Mouse (Mus musculus) 416B (cell line): Measurements from ENCODE around the gene Gm6993.

Experiments used
- DNase-seq: peaks from one replicate; pipeline ENCODE4 v3.0.0; 2011; ENCODE audit warnings: low read depth

Gm6993 gene

DNA sequence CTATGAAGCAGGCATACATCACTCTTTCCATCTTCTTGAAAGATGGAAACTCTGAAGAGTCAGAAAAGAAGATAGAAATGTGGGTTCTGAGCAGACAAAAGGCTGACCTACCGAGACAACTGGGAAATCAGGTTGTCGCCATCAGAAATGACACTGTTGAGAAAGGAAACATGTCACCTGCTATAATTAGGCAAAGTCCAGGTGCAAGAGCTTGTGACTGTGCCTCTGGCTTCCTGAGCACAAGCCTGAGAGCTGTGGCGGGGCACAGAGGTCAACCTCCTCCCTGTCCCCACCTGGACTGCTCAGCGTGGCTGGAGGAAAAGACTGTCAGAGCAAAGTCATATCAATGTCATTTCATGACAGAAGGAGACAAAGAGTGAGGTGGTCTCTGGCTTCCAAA lies 772 bp upstream of the Gm6993 start:
- DNase-seq: no peak

- no peak for DNase-seq
These were observed 1.2 kb downstream of the Gm6993 start for GRCm38 (mm10) chr12:31241595-31242342.

DNA sequence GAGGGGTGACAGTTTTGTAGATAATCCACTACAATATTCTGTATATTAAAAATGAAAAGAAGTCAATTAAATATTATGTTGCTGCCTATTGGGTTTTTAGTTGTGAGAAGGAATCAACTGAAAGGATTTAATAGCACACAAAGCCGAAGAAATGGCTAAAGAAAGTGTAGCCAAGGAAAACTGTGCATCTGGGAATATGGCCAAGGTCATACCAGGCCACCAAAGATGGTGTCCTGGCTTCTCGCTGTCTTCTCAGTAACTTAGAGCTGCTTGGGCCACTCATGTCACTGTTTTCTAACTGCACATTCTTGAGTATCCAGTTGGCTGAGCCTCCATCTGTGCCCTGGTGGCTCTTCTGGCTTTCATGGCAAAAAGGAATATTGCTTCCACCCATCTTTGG lies 3.4 kb downstream of the Gm6993 start:
- no peak for DNase-seq

DNA sequence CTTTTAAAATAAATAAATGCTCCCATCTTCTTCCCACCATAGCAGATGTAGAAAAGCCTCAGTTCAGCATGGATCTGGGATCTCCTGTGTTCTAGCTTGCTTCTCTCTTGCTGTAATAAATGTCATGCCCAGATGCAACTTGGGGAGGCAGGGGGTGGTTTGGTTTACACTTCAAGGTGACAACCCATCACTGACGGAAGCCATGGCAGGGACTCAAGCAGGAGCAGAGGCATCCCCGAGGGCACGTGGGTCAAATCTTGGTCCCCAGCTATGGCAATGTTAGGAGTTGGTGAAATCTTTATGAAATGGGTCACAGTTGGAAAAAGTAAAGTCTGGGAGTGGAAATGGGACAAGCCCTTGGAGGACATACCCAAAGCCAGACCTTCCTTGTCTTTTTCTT lies 4.1 kb downstream of the Gm6993 start:
- DNase-seq: no peak

GRCm38 (mm10) chr12:31246153-31246552 lies 5.6 kb downstream of the Gm6993 start:
- no peak for DNase-seq

GRCm38 (mm10) chr12:31246615-31247014 lies 6.0 kb downstream of the Gm6993 start:
- no peak for DNase-seq

DNA sequence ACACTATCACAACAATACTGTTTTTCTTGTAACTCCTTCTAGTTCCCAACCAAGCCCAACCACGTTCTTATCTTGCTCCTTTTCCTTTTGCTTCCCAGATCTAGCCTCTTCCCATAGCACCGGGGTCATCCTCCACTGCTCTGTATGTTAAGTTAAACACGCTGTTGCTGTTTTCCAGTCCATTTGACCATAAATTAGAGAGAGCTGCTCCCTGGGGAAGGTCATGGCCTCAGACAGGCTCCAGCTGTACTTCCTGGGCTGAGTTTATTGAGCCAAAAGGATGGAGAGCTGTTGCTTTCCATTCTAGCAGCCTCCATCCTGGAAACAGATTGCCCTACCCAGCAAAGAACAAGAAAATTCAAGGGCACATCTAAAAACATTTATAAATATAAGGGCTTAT lies 7.6 kb downstream of the Gm6993 start:
- DNase-seq: no peak

DNA sequence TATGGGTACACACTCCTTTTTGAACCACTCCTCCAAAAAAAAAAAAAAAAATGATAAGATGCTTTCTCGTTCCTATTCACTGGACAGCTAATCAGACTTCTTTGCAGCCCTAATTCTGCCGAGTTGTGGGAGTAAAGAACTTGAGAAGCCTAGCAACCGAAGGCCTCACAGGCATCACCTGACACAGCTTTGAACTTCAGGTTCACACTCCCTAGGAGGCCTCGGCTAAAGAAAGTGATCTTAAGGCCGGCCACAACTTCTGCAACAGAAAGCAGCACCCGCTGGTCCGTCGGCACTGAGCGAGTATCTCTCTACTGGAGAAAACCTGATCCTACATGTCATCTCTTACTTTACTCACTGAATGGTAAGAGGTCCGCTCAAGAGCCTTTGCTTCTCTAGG lies 8.1 kb downstream of the Gm6993 start:
- DNase-seq: no peak

GRCm38 (mm10) chr12:31252259-31252658 lies 11.7 kb downstream of the Gm6993 start:
- no peak for DNase-seq

GRCm38 (mm10) chr12:31254978-31255377 lies 14.4 kb downstream of the Gm6993 start:
- DNase-seq: no peak

DNA sequence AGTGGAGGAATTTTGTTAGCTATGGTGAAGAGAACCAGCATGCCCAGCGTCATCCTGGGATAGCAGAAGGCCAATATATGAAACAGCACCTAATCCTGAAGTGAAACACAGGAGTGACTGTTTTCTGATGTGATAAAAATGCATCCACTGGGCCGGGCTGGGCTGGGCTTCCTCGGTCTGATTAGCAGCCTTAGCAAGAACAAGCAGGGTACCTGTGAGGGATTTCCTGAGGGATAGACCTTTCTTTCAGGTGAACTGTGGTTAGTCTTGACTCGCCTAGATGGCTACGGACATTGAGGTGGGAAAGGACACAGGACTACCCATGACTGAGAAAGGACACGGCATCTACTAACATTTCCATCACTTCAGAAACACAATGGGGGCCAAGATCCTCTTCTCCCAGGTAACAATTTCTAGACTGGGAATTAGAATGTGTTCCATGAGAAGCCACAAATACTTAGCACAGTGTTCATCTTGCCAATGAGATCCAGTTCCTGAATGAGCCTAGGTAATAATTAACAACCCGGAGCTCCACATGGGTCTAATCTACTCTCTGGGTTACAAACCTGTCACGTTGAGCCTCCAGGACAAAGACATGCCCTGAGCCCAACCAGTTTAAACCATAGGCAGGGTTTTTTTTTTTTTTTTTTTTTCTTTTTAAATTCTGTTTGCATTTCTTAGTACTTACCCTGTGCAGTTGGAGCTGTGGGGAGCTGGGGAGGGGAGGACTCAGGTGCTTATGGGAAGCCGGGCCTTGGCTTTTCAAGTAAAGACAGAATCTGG lies 15.7 kb downstream of the Gm6993 start:
- no peak for DNase-seq

DNA sequence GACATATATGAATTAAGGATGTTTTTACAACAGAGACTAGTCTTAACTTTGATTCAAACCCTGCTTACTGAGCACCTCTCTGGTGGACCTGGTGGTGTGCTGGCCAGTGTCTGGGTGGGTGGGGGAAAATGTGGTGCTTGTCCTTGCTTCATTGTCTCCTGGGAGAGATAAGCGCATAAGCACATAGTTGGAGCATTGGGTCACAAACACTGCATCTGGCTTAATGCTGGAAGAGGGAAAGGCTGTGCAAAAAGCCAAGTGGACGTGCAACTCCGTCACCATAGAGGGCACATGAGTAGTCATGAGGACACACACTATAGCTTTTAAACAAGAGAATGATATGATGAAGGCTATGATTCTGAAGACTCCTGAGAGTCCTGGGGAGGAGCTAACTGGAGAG lies 21.3 kb downstream of the Gm6993 start:
- no peak for DNase-seq

- DNase-seq: no peak
These were observed 23.4 kb downstream of the Gm6993 start for GRCm38 (mm10) chr12:31263921-31264320.

GRCm38 (mm10) chr12:31265005-31265721 lies 24.6 kb downstream of the Gm6993 start, which contains the start of gene Lamb1:
Gene Lamb1, plus strand, starts transcription at chr12:31265234.
- no peak for DNase-seq

GRCm38 (mm10) chr12:31265722-31266431 lies 25.3 kb downstream of the Gm6993 start:
- DNase-seq: no peak

GRCm38 (mm10) chr12:31266686-31267085 lies 26.1 kb downstream of the Gm6993 start:
- DNase-seq: no peak

DNA sequence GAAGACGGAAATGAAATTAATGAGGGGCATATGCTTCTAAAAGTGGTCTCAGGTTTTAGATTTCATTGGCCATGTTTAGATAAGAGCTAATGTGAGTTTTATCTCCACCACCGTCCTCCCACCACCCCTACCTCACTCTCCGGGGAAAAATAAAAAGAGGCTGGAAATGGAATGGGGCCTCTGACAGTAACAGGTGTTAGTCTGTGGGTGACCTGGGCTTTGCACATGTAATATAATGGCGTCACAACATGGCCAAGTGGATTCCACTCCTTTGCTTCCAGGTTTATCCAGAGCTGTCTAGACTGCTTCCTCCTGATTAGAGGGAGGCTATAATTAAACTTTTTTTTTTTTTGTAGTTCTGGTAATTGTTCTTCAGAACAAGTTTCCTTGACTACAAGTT lies 26.8 kb downstream of the Gm6993 start:
- no peak for DNase-seq

- no peak for DNase-seq
These were observed 27.7 kb downstream of the Gm6993 start for GRCm38 (mm10) chr12:31268315-31268714.

DNA sequence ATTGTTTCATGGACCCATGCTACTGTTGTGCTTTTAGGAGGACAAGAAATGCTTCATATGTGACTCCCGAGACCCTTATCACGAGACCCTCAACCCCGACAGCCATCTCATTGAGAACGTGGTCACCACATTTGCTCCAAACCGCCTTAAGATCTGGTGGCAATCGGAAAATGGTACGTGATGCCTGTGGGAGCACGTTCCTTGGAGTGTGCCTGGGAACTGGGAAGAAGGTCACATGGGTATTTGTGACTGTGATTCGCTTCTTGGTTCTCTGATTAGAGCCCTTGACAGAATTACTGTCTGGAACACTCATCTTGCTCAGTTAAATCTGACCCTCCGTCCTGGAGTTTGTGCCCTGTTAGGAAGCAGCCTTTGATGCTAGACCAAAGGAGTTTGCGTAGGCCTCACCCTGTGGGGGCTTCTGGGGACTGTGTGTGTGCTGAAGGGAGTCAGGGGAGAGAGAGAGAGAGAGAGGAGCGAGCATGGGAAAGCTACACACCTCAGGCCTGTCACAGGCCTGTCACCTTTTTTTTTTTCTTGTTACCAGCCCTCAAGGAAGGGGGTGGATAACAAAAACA lies 28.5 kb downstream of the Gm6993 start:
- no peak for DNase-seq

GRCm38 (mm10) chr12:31270361-31270760 lies 29.8 kb downstream of the Gm6993 start:
- no peak for DNase-seq

DNA sequence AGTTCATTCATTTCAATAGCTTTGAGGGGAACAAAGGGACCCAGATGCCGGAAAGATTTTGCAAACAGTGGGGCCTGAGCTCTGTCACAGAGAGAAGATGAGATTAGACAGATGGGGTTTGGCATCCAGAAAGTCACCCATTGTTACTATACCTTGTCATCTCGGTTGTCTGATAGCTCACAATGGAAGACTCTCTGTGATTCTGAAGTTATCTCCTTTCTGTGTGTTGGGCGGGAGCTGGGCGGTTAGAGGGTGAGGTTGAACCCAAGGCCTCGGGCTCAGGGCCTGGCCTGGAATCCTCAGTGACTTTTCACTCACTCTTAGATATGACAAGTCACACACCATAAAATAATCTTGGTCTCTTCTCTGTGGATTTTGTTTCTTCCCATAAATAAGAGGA lies 30.2 kb downstream of the Gm6993 start:
- no peak for DNase-seq
